Mouse (Mus musculus) myocyte (in vitro differentiated cells): ENCODE data around the gene Cdkl2. TPM values are rescaled to one million over a fixed set of nuclear protein-coding genes. Genes with fewer than 3 reads are reported as not detected.

Experiments used
- H3K27me3 ChIP-seq: one replicate; pipeline ENCODE4 v1.6.1; 2011; ENCODE audit not compliant: control insufficient read depth, insufficient read depth, insufficient read length
- H3K36me3 ChIP-seq: one replicate; pipeline ENCODE4 v1.6.1; 2011; ENCODE audit not compliant: control insufficient read depth, insufficient read depth
- H3K4me2 ChIP-seq: one replicate; pipeline ENCODE4 v1.6.1; 2011; ENCODE audit warnings: low read depth, control low read depth
- H3K4me3 ChIP-seq: one replicate; pipeline ENCODE4 v1.5.1; 2011; ENCODE audit warnings: mild to moderate bottlenecking, control low read depth, moderate library complexity
- H3K79me2 ChIP-seq: one replicate; pipeline ENCODE4 v1.6.1; 2011; ENCODE audit not compliant: control insufficient read depth, insufficient read depth
- H3ac ChIP-seq: one replicate; pipeline ENCODE4 v1.6.1; 2011; ENCODE audit not compliant: control insufficient read depth, insufficient read length
- CEBPB ChIP-seq: IDR thresholded peaks from 2 replicates; pipeline ENCODE4 v1.6.1; 2011; ENCODE audit warnings: mild to moderate bottlenecking, moderate library complexity; ENCODE audit not compliant: poor library complexity, insufficient read depth, severe bottlenecking
- E2F4 ChIP-seq: IDR thresholded peaks from one replicate; pipeline ENCODE4 v1.6.1; 2011; ENCODE audit warnings: mild to moderate bottlenecking, control low read depth, moderate library complexity; ENCODE audit not compliant: insufficient read depth
- MAX ChIP-seq: IDR thresholded peaks from one replicate; pipeline ENCODE4 v1.6.1; 2011; ENCODE audit warnings: low read depth, mild to moderate bottlenecking, control low read depth
- MYOD1 ChIP-seq, 3 experiments: IDR thresholded peaks; one replicate each; pipeline ENCODE4 v1.6.1; 2011; ENCODE audit warnings: control low read depth in 2 of 3, low read depth in 2 of 3, mild to moderate bottlenecking in 2 of 3, moderate library complexity in 1 of 3; ENCODE audit not compliant: insufficient read length in 2 of 3, control insufficient read depth in 1 of 3
- MYOG ChIP-seq, 3 experiments: IDR thresholded peaks; one replicate each; pipeline ENCODE4 v1.6.1; 2011; ENCODE audit warnings: control low read depth in 2 of 3, low read depth in 2 of 3, mild to moderate bottlenecking in 2 of 3; ENCODE audit not compliant: insufficient read length in 2 of 3, control insufficient read depth in 1 of 3, insufficient read depth in 1 of 3
- POLR2A ChIP-seq: IDR thresholded peaks from one replicate; pipeline ENCODE4 v1.6.1; 2011; ENCODE audit warnings: low read depth, mild to moderate bottlenecking, control low read depth, moderate library complexity; ENCODE audit not compliant: insufficient read length
- POLR2AphosphoS2 ChIP-seq: IDR thresholded peaks from one replicate; pipeline ENCODE4 v1.6.1; 2011; ENCODE audit warnings: low read depth, control low read depth; ENCODE audit not compliant: insufficient read length
- REST ChIP-seq: IDR thresholded peaks from one replicate; pipeline ENCODE4 v1.6.1; 2011; ENCODE audit warnings: mild to moderate bottlenecking, control low read depth, moderate library complexity; ENCODE audit not compliant: insufficient read depth, insufficient read length
- SRF ChIP-seq: IDR thresholded peaks from one replicate; pipeline ENCODE4 v1.6.1; 2011; ENCODE audit warnings: low read depth; ENCODE audit not compliant: control insufficient read depth, insufficient read length
- TCF12 ChIP-seq: IDR thresholded peaks from one replicate; pipeline ENCODE4 v1.6.1; 2011; ENCODE audit warnings: mild to moderate bottlenecking, control low read depth; ENCODE audit not compliant: poor library complexity, insufficient read depth, severe bottlenecking
- TCF3 ChIP-seq: IDR thresholded peaks from one replicate; pipeline ENCODE4 v1.6.1; 2011; ENCODE audit warnings: low read depth, control low read depth; ENCODE audit not compliant: insufficient read length
- USF1 ChIP-seq: IDR thresholded peaks from one replicate; pipeline ENCODE4 v1.6.1; 2011; ENCODE audit warnings: low read depth, mild to moderate bottlenecking, control low read depth, moderate library complexity
- polyA plus RNA-seq: library from polyadenylated mRNA; unstranded; fragments of >200 nt; fragmentation: generic; extraction: Trizol; gene quantifications from one replicate; pipeline ENCODE4 v1.2.1, GENCODE M21; 2012; ENCODE audit warnings: missing spikeins

Gene Cdkl2
- polyA plus RNA-seq, 1 experiment: 0.53 TPM

- TF ChIP-seq MYOG (IDR thresholded peaks at IDR 0.05; ENCODE audit: control insufficient read depth in 1 of 3, insufficient read depth in 1 of 3, insufficient read length in 2 of 3, low read depth in 2 of 3) (no peak), REST (no peak), E2F4 (no peak), USF1 (no peak), MAX (no peak), POLR2A (no peak), SRF (no peak), TCF12 (no peak), CEBPB (no peak), TCF3 (no peak), POLR2AphosphoS2 (no peak), MYOD1 (IDR thresholded peaks at IDR 0.05; ENCODE audit: control insufficient read depth in 1 of 3, insufficient read length in 2 of 3, low read depth in 2 of 3) (no peak)
- Histone ChIP-seq H3K4me2 (no peak overlapping the region), H3K4me3 (no peak overlapping the region), H3K79me2 (no peaks in the 10 kb centered on the region), H3K36me3 (no peaks in the 10 kb centered on the region), H3ac (no peak overlapping the region), H3K27me3 (no peaks in the 10 kb centered on the region)
These were observed 71.6 kb downstream of the Cdkl2 start for GRCm38 (mm10) chr5:91972046-91972445.

DNA sequence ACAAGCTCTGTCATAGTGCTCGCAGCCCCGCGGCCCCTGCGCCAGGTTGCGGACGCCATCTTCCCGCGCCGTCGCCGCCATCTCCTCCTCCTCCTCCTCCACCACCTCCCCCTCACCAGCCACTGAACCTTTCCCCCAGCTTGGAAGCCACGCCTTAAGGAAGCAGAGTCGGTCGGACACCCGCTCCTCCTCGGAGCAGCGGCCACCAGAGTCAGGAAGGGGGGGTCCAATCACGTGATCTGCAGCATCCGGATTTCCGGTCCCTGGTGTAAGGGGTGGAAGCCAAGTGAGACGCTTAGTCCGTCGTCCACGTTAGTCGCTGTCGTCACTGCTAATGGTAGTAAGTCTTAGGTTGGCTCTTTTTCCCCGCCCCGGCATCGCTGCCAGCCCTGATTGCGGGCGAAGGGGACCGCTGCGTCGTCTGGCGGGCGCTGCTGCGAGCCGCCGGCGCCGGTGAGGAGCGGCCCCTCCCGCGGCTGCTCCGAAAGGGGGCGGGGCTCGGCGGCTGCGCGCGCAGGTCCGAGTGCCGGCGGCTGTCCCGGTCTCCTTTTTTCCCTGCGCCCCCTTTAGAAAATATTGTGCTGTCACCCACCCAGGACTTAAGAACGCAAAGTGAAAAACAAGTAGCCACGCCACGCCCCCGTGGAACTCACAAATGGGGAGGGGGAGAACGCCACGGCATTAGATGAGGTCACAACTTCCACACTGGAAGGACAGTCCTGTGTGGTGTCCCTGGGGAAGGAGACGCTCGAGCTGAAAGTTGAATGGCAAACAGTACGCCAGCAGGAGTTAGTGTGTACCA, 80.8 kb downstream of the Cdkl2 start, which contains the start of gene Rchy1:
Gene Rchy1, minus strand, starts transcription at position 430 of the 802 bp plus-strand sequence.
- Histone ChIP-seq H3K4me3 (peak within 1 kb of the TSS; percentile 81), H3K27me3 (no peaks in the 10 kb centered on the region), H3ac (peak within 1 kb of the TSS; percentile 59), H3K36me3 (peaks cover 1% of the 10 kb centered on the region), H3K79me2 (peaks cover 36% of the 10 kb centered on the region), H3K4me2 (peak within 1 kb of the TSS; percentile 88)
- TF ChIP-seq E2F4 (no peak), MYOG (IDR thresholded peaks at IDR 0.05; ENCODE audit: control insufficient read depth in 1 of 3, insufficient read depth in 1 of 3, insufficient read length in 2 of 3, low read depth in 2 of 3) (peak in 1 of 3 experiments; percentile 1), POLR2A (peak; percentile 76), USF1 (peak; percentile 96)

DNA sequence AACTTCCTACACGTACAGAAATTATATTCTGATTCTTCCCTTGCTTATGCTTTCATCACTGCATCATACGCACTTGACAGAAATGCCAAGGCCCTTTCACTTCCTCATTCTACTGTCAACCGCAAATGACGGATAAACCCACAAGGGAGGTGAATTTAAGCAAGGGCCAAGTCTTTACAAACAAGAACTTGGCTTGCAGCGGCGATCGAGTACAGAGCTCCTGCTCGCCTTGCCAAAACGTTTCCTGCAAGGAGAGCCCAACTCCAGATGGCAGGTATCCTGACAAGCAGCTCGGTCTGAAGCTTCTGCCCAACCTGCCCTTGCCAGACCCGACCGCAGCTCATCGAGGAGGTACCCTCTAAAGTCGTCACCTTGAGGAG, 81.4 kb downstream of the Cdkl2 start:
- TF ChIP-seq MYOD1 (IDR thresholded peaks at IDR 0.05; ENCODE audit: control insufficient read depth in 1 of 3, insufficient read length in 2 of 3, low read depth in 2 of 3) (no peak), CEBPB (peak; percentile 68)
- peaks cover 42% of the 10 kb centered on the region for H3K79me2 ChIP-seq
- H3K4me2 ChIP-seq: peak overlapping the region; percentile 88
- H3K36me3 ChIP-seq: peaks cover 7% of the 10 kb centered on the region
- H3K27me3 ChIP-seq: no peaks in the 10 kb centered on the region
- peak overlapping the region; percentile 81 for H3K4me3 ChIP-seq
- peak overlapping the region; percentile 59 for H3ac ChIP-seq

- Histone ChIP-seq H3K27me3 (no peaks in the 10 kb centered on the region), H3ac (no peak overlapping the region), H3K79me2 (peaks cover 43% of the 10 kb centered on the region), H3K4me2 (peak overlapping the region; percentile 88), H3K4me3 (peak overlapping the region; percentile 81), H3K36me3 (peaks cover 14% of the 10 kb centered on the region)
- TF ChIP-seq MYOD1 (IDR thresholded peaks at IDR 0.05; ENCODE audit: control insufficient read depth in 1 of 3, insufficient read length in 2 of 3, low read depth in 2 of 3) (no peak), POLR2AphosphoS2 (no peak), MAX (no peak), E2F4 (no peak), USF1 (no peak), TCF3 (no peak), POLR2A (no peak), SRF (no peak), MYOG (IDR thresholded peaks at IDR 0.05; ENCODE audit: control insufficient read depth in 1 of 3, insufficient read depth in 1 of 3, insufficient read length in 2 of 3, low read depth in 2 of 3) (no peak), TCF12 (no peak), REST (no peak), CEBPB (no peak)
These were observed 82.3 kb downstream of the Cdkl2 start for GRCm38 (mm10) chr5:91961370-91961769.

- TF ChIP-seq MYOD1 (IDR thresholded peaks at IDR 0.05; ENCODE audit: control insufficient read depth in 1 of 3, insufficient read length in 2 of 3, low read depth in 2 of 3) (peak in 2 of 3 experiments; percentile 61 to 68), POLR2A (no peak), MAX (no peak), MYOG (IDR thresholded peaks at IDR 0.05; ENCODE audit: control insufficient read depth in 1 of 3, insufficient read depth in 1 of 3, insufficient read length in 2 of 3, low read depth in 2 of 3) (peak in 1 of 3 experiments; percentile 61), REST (no peak)
- Histone ChIP-seq H3K36me3 (peaks cover 20% of the 10 kb centered on the region), H3K4me3 (peak overlapping the region; percentile 81), H3K4me2 (peak overlapping the region; percentile 88), H3ac (no peak overlapping the region), H3K27me3 (no peaks in the 10 kb centered on the region), H3K79me2 (peaks cover 43% of the 10 kb centered on the region)
These were observed 83.0 kb downstream of the Cdkl2 start for GRCm38 (mm10) chr5:91960606-91961254.
